In genomic region chr11:50254010-50254580, GRCm38 (mm10) we compare ENCODE assay signal across 11 mouse cellular contexts. TPM values are rescaled to one million over a fixed set of nuclear protein-coding genes. Genes with fewer than 3 reads are reported as not detected.
DNase-seq lines count a peak whose midpoint lies in the region; ATAC-seq lines count a peak whose summit lies in the region.
"Had no signal": no experiment of that assay in that cellular context is flagged by ENCODE, and none has a peak within 500 bp of the region (broad histone marks: within the 10 kb centered on the region; RNA-seq: fewer than 3 reads in every experiment).

No protein-coding gene starts in this region.

- peaks cover 33% of the 10 kb centered on the region for H3K36me3 ChIP-seq in forebrain, embryonic 13.5 days (ENCODE audit: poor library complexity, severe bottlenecking)
- peaks cover 38% of the 10 kb centered on the region for H3K36me3 ChIP-seq in forebrain, embryonic 10.5 days (replicated peaks)
- H3K36me3 ChIP-seq in midbrain, embryonic 16.5 days (ENCODE audit: control insufficient read depth, insufficient read depth, low read length): peaks cover 17% of the 10 kb centered on the region; the same call in 1 of the 2 replicates

- H3K9me3 ChIP-seq in forebrain, embryonic 13.5 days (replicated peaks): no peaks in the 10 kb centered on the region
- no peaks in the 10 kb centered on the region for H3K9me3 ChIP-seq in forebrain, embryonic 10.5 days
- no peaks in the 10 kb centered on the region for H3K9me3 ChIP-seq in midbrain, embryonic 16.5 days (replicated peaks; ENCODE audit: control insufficient read depth, low read length, poor library complexity, severe bottlenecking)
- H3K9me3 ChIP-seq: embryonic facial prominence, embryonic 10.5 days had no signal

- ATAC-seq in forebrain, embryonic 13.5 days: peak; percentile 23; the same call in 1 of the 2 replicates
- ATAC-seq in midbrain, embryonic 16.5 days: no peak

- no peak overlapping the region for H3K4me2 ChIP-seq in forebrain, embryonic 13.5 days
- H3K4me2 ChIP-seq in midbrain, embryonic 16.5 days (ENCODE audit: low read length): no peak overlapping the region

- intact Hi-C loops in gastrocnemius, postnatal 36 days (cut with DNase I): no loop called here

- H3K27ac ChIP-seq in forebrain, embryonic 13.5 days: no peak overlapping the region
- no peak overlapping the region for H3K27ac ChIP-seq in forebrain, embryonic 10.5 days
- no peak overlapping the region for H3K27ac ChIP-seq in midbrain, embryonic 16.5 days (ENCODE audit: low read length)

- WGBS in forebrain, embryonic 13.5 days: 78% methylated on average over 12 of the region's 12 CpGs
- WGBS in forebrain, embryonic 10.5 days: 89% methylated on average over 12 of the region's 12 CpGs
- WGBS in midbrain, embryonic 16.5 days: 79% methylated on average over 12 of the region's 12 CpGs

- no peaks in the 10 kb centered on the region for H3K4me1 ChIP-seq in forebrain, embryonic 13.5 days
- peaks cover 18% of the 10 kb centered on the region for H3K4me1 ChIP-seq in forebrain, embryonic 10.5 days
- no peaks in the 10 kb centered on the region for H3K4me1 ChIP-seq in midbrain, embryonic 16.5 days (ENCODE audit: control insufficient read depth, insufficient read depth, low read length)

- no peaks in the 10 kb centered on the region for H3K27me3 ChIP-seq in forebrain, embryonic 13.5 days
- no peaks in the 10 kb centered on the region for H3K27me3 ChIP-seq in forebrain, embryonic 10.5 days (ENCODE audit: poor library complexity, severe bottlenecking)
- H3K27me3 ChIP-seq in midbrain, embryonic 16.5 days (ENCODE audit: control insufficient read depth, insufficient read depth, low read depth, low read length): no peaks in the 10 kb centered on the region

- H3K4me3 ChIP-seq in forebrain, embryonic 13.5 days: no peak overlapping the region
- no peak overlapping the region for H3K4me3 ChIP-seq in forebrain, embryonic 10.5 days
- H3K4me3 ChIP-seq in midbrain, embryonic 16.5 days (ENCODE audit: low read depth, low read length): no peak overlapping the region
- H3K4me3 ChIP-seq: embryonic facial prominence, embryonic 10.5 days had no signal

- no peak overlapping the region for H3K9ac ChIP-seq in forebrain, embryonic 13.5 days
- no peak overlapping the region for H3K9ac ChIP-seq in midbrain, embryonic 16.5 days (ENCODE audit: low read depth, low read length)

- DNase-seq in forebrain, embryonic 10.5 days (ENCODE audit: extremely low spot score, low spot score): no peak
- peak; percentile 62 to 70 for DNase-seq in cerebellum, adult 18-20 months
- peak; percentile 87 to 92 for DNase-seq in frontal cortex, postnatal 36 days (ENCODE audit: low spot score in 2 of 2)
- DNase-seq in right cerebral cortex, adult 18-20 months: peak; percentile 93
- DNase-seq in gastrocnemius, postnatal 36 days: no peak
- DNase-seq in spleen, postnatal 4 days (ENCODE audit: low spot score in 2 of 2): no peak
- DNase-seq: lung, postnatal 14 days; thymus, postnatal 14 days had no signal

RNA-seq across cellular contexts. Expression of gene Ltc4s, which starts 15.7 kb away (rescaled TPM):
- polyA plus RNA-seq in forebrain, embryonic 13.5 days (2015; fragmentation: Nextera tagmentation; extraction: Ambion mirVana): 1.1 and 1.2 TPM in 2 replicates
- 0.79 and 1.1 TPM in 2 replicates for polyA plus RNA-seq in forebrain, embryonic 10.5 days (2016; fragmentation: Nextera tagmentation; extraction: Ambion mirVana)
- 1.8 and 3.3 TPM in 2 replicates for polyA plus RNA-seq in midbrain, embryonic 16.5 days (2015; fragmentation: Nextera tagmentation; extraction: Ambion mirVana)
- total RNA-seq in gastrocnemius, postnatal 36 days (2021): 1 to 10 TPM; 1.4 to 1.9 TPM

RNA-seq across cellular contexts. Expression of gene Maml1, which starts 38.0 kb away (rescaled TPM):
- polyA plus RNA-seq in forebrain, embryonic 13.5 days (2015; fragmentation: Nextera tagmentation; extraction: Ambion mirVana): 4.5 and 4.8 TPM in 2 replicates
- 5.4 and 5.8 TPM in 2 replicates for polyA plus RNA-seq in forebrain, embryonic 10.5 days (2016; fragmentation: Nextera tagmentation; extraction: Ambion mirVana)
- 2.0 and 2.5 TPM in 2 replicates for polyA plus RNA-seq in midbrain, embryonic 16.5 days (2015; fragmentation: Nextera tagmentation; extraction: Ambion mirVana)
- 1 to 10 TPM; 4.8 to 6.3 TPM for total RNA-seq in gastrocnemius, postnatal 36 days (2021)

RNA-seq across cellular contexts. Expression of gene Mgat4b, which starts 43.4 kb away (rescaled TPM):
- polyA plus RNA-seq in forebrain, embryonic 13.5 days (2015; fragmentation: Nextera tagmentation; extraction: Ambion mirVana): 10.1 and 12.9 TPM in 2 replicates
- polyA plus RNA-seq in forebrain, embryonic 10.5 days (2016; fragmentation: Nextera tagmentation; extraction: Ambion mirVana): 10.8 and 13.2 TPM in 2 replicates
- polyA plus RNA-seq in midbrain, embryonic 16.5 days (2015; fragmentation: Nextera tagmentation; extraction: Ambion mirVana): 33.3 and 38.3 TPM in 2 replicates
- 10 to 100 TPM; 35.7 to 35.8 TPM for total RNA-seq in gastrocnemius, postnatal 36 days (2021)

RNA-seq across cellular contexts. Expression of gene Sqstm1, which starts 43.5 kb away (rescaled TPM):
- 194 and 210 TPM in 2 replicates for polyA plus RNA-seq in forebrain, embryonic 13.5 days (2015; fragmentation: Nextera tagmentation; extraction: Ambion mirVana)
- polyA plus RNA-seq in forebrain, embryonic 10.5 days (2016; fragmentation: Nextera tagmentation; extraction: Ambion mirVana): 117 and 122 TPM in 2 replicates
- 374 and 394 TPM in 2 replicates for polyA plus RNA-seq in midbrain, embryonic 16.5 days (2015; fragmentation: Nextera tagmentation; extraction: Ambion mirVana)
- total RNA-seq in gastrocnemius, postnatal 36 days (2021): 100 to 1,000 TPM; 421 to 471 TPM

Comparison
In these comparisons a context has a peak if more than half of its experiments do, and no peak if none do; other contexts are left out.
1. DNase-seq: peak in cerebellum, adult 18-20 months (2 of 2), frontal cortex, postnatal 36 days (2 of 2) and right cerebral cortex, adult 18-20 months (single experiment); none in forebrain, embryonic 10.5 days (single experiment), gastrocnemius, postnatal 36 days (0 of 2) and spleen, postnatal 4 days (0 of 2).